Mouse (Mus musculus) embryonic stem cell, embryonic (primary cell): ENCODE results near the gene Myzap.
"Not testable (repeated sequence)": the region's sequence is repeated elsewhere in the genome, so short reads cannot be mapped to it uniquely, and the experiment has no call there.

ENCODE experiments used
- CTCF ChIA-PET, 4 experiments: fragments of 300-600 bp in 2 of 4; fragments of 350-600 bp in 2 of 4; sonication (Branson Sonifier 250); formaldehyde crosslinking; loops; one replicate each; lab custom pipeline; 2022; ENCODE audit warnings: inconsistent platforms in 2 of 4; lab: Charles Lee
- POLR2A ChIA-PET, 4 experiments: fragments of 300-600 bp in 2 of 4; fragments of 350-600 bp in 2 of 4; sonication (Branson Sonifier 250); formaldehyde crosslinking; loops; one replicate each; lab custom pipeline; 2022; ENCODE audit warnings: antibody characterized with exemption in 4 of 4, inconsistent platforms in 1 of 4; lab: Charles Lee

Gene Myzap

DNA sequence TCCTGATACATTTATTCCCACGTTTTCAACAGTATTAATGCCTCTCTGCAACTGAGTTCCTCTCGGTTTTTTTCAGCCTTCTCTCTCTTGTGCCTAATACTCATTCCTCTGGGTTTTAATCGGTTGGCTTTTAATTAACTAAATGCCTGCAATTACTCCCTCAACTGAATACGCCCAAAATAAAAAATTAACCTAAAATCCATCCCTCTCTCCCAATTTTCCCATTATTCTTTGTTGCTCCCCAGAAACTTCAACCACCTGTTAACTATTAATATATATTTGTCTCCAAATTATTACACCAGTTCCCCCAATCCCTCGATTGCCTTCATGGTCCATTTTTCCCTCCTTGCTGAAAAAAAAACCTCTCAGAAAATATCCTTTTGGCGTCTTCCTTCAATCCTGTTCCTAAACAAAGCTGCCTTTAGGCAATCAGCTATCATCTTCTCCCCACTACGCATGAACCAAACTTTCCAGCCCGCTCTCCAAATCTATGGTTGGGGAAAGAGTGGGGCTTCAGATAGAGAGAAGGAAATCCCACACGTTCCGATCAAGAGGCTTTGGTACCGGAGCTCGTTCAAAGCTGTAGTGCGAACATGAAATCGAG is 107.2 kb downstream of the Myzap start:
- ChIA-PET POLR2A (interaction anchor here (0.5 to 2.2 kb wide), 48 partner anchors 8 to 998 kb away, joined by 3 to 52 read pairs (median 4); partner anchors contain the start of genes Myzap (in 1 of the 4) and Tcf12 (in 1 of the 4)), CTCF (interaction anchor here (0.5 to 1.2 kb wide), 7 partner anchors 9 to 1892 kb away, joined by 3 to 5 read pairs (median 3); no protein-coding TSS in a partner anchor)

DNA sequence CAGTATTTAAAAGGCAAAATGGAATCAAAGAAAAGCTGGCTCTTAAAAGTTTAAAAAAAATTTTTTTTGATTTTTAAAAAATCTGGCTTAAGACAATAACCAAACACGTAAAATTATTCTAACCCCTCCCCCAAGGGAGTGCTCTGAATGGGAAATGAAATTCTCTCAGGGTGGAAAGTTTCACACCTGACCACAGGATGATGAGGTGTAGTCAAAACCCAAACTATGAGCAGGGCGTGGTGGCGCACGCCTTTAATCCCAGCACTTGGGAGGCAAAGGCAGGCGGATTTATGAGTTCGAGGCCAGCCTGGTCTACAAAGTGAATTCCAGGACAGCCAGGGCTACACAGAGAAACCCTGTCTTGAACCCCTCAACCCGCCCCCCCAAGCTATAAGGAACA is 108.3 kb downstream of the Myzap start:
- CTCF ChIA-PET: not testable (repeated sequence)
- POLR2A ChIA-PET: interaction anchor here in 2 of 4 experiments (0.7 to 9.5 kb wide), 9 partner anchors 9 to 129 kb away, joined by 3 to 146 read pairs (median 3); no protein-coding TSS in a partner anchor

DNA sequence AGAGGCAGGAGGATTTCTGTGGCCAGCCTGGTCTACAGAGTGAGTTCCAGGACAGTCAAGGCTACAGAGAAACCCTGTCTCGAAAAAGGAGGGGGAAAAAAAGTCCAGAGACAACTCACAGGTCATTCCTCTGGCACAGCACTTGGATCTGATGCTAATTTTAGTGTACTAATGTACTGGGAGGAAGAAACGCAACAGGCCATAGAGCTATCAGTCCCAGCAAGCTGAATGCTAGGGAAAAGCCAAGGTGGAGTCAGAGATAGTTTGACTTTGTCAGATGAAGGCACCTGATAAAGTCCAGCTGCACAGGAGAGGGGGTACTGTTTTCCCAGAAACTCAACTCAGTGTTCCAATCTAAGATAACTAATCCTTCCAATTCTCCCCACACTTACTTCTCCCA is 111.9 kb downstream of the Myzap start:
- CTCF ChIA-PET: interaction anchor here in 1 of 4 experiments (1.8 kb wide), 1 partner anchor 134 kb away, joined by 9 read pairs; no protein-coding TSS in a partner anchor
- POLR2A ChIA-PET: interaction anchor here in 3 of 4 experiments (1.2 to 9.5 kb wide), 7 partner anchors 11 to 119 kb away, joined by 3 to 146 read pairs (median 4); no protein-coding TSS in a partner anchor

DNA sequence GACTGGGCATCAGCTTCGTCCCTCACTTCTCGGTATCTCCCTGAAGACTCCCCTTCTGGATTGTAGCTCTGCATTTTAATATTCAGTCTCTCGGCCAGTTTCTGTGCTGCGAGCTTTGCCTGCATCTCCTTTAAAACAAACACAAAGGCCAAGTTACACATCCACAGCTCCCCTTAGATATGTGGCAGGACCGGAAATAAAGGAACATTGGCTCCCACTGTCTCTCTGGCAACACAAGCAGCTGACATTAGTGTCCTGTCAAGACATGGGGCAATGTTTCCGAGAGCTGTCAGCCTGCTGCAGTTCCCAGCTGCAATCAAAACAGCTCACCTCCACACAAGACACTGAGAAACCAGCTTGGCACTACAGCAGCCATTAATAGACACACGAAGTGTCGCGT is 112.7 kb downstream of the Myzap start:
- ChIA-PET POLR2A (interaction anchor here (0.6 to 9.5 kb wide), 15 partner anchors 9 to 193 kb away, joined by 3 to 146 read pairs (median 4); no protein-coding TSS in a partner anchor), CTCF (interaction anchor here (0.5 to 1.8 kb wide), 6 partner anchors 12 to 135 kb away, joined by 3 to 9 read pairs (median 4); no protein-coding TSS in a partner anchor)

DNA sequence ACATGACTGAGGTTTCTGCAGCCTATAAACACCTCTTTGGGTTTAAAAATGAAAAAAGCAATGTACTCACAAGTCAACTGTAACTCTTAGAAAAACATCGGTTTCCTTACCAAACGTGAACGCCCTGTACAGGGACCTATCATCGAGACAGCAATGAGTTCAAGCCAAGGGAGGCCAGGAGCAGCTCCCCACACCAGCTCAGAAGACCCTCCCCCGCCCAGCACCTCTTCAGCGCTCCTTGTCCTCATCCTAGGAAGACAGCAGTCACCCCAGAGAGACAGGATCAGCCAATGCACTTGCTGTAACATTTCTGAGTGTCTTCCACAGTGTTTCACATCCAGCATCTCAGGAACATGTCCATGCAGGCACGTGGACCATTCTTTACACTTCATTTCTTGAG is 113.6 kb downstream of the Myzap start:
- CTCF ChIA-PET: interaction anchor here in 3 of 4 experiments (0.5 to 1.8 kb wide), 4 partner anchors 10 to 136 kb away, joined by 3 to 9 read pairs (median 4); no protein-coding TSS in a partner anchor
- POLR2A ChIA-PET: interaction anchor here (0.6 to 9.5 kb wide), 17 partner anchors 7 to 312 kb away, joined by 3 to 146 read pairs (median 4); partner anchors contain the start of gene Polr2m (in 1 of the 4)

DNA sequence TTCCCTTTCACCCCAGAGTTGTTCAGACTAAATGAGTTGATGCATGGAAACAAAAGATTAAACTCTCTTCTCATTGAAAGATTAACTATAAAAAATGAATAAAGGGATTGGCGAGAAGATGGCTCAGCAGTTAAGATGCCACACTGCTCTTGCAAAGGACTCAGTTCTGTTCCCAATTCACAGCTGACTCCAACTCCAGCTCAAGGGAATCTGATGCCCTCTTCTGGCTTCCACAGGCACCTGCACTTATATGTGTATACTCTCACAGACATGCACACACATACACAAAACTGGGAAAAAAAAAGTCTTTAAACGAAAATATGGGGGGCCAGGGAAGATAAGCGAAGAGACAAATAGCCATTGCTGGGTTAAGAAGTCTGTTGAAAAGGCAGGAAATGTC is 115.6 kb downstream of the Myzap start:
- ChIA-PET POLR2A (interaction anchor here (0.6 to 9.5 kb wide), 19 partner anchors 9 to 250 kb away, joined by 3 to 146 read pairs (median 5); partner anchors contain the start of gene Polr2m (in 4 of the 4)), CTCF (interaction anchor here (0.6 to 2.1 kb wide), 13 partner anchors 9 to 148 kb away, joined by 3 to 18 read pairs (median 3); partner anchors contain the start of gene Polr2m (in 1 of the 4))

DNA sequence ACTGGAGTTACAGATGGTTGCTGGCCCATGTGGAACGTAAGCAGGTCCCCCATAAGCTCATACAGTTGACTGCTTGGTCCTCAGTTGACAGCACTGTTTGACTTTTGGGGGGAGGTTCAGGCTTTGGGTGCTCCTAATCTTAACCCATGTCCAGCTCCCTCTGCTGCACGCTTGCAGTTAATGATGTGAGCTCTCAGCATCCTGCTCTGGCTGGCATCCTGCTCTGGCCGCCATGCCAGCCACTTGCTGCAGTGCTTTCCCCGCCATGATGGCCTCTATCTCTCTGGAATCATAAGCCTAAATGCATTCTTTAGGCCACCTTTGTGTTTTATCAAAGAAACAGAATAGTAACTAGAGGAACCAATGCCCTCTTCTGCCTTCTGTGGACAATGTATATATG is 116.6 kb downstream of the Myzap start:
- POLR2A ChIA-PET: interaction anchor here in 2 of 4 experiments (0.6 to 9.5 kb wide), 11 partner anchors 9 to 1157 kb away, joined by 3 to 146 read pairs (median 4); partner anchors contain the start of gene Polr2m (in 2 of the 2)

DNA sequence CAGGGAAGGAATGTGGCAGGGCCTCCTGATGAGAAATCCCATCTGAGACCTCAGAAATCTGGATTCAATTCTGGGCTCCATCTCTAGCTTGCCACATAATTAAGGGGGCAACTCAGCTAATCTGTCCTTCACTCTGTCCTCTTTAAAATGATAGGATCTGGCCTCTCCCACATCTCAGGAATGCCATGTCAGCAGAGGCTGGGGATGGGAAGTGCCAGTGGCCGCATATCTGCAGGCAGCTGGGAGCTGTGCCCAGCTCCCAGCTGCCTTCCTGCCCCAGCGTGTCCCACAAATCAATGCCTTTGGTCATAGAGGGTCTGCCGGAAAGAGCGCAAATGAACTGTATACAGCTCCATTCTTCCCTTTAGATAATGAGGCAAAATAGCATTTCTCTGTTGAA is 124.7 kb downstream of the Myzap start:
- ChIA-PET CTCF (interaction anchor here in 1 of 4 experiments (1.2 kb wide), 2 partner anchors 150 to 254 kb away, joined by 3 to 5 read pairs; no protein-coding TSS in a partner anchor), POLR2A (interaction anchor here in 2 of 4 experiments (0.7 to 2.8 kb wide), 2 partner anchors 18 to 301 kb away, joined by 3 to 10 read pairs; partner anchors contain the start of gene Polr2m (in 1 of the 2))

More for the DNA sequence above, 116.6 kb downstream of the Myzap start:
- CTCF ChIA-PET: interaction anchor here (0.6 to 1.6 kb wide), 10 partner anchors 11 to 1104 kb away, joined by 3 to 7 read pairs (median 3); no protein-coding TSS in a partner anchor

DNA sequence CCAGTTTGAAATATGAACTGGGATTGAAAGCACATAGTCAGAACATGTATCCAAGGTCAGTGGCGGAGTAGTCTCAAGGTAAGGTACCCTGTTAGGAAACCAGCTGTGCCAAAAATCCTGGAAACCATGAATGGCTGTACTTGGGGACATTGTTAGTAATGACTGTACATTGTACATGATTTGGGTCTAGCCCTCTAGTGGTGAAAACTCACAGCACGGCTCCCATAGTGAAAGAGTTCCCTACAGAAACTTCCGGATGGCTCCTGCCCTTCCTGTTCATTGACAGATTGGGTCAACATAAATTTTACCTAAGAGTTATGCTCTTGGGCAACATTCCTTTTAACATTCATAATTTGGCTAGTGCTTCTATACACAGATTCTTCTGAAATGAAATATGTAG is 126.0 kb downstream of the Myzap start:
- CTCF ChIA-PET: no interaction called here
- POLR2A ChIA-PET: interaction anchor here in 1 of 4 experiments (0.6 to 1.5 kb wide), 2 partner anchors 18 to 20 kb away, joined by 3 read pairs; partner anchors contain the start of gene Polr2m

DNA sequence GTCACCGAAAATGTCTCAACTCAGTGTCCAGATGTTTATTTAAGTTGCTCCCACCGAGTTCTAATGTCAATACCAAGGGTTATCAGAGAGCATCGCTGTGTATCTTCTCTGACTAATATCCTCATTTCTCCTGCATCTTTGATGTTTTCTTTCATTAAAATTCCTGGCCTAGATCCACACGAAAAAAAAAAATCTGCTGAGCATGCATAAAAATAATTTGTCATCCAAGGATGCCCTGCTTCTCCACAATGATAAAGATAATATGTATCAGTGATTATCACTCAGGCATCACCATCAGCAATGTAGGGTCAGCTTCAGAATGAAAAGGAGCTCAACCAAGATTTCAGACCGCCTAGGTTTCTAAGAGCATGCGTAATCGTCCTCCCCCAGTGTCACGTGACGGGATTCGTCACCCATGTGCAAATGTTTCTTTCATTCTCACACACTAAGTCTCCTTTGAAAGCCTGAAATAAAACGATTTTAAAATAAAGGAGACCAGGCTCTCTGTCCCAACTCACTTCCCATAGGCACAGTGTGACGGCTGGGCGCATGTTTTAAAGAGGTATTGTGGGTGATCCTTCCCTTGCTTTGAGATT is 129.0 kb downstream of the Myzap start:
- ChIA-PET CTCF (interaction anchor here in 2 of 4 experiments (0.6 to 1.7 kb wide), 2 partner anchors 16 to 93 kb away, joined by 3 to 6 read pairs; no protein-coding TSS in a partner anchor), POLR2A (interaction anchor here in 2 of 4 experiments (2.2 to 2.5 kb wide), 3 partner anchors 14 to 23 kb away, joined by 5 to 10 read pairs (median 9); partner anchors contain the start of gene Polr2m (in 1 of the 2))

DNA sequence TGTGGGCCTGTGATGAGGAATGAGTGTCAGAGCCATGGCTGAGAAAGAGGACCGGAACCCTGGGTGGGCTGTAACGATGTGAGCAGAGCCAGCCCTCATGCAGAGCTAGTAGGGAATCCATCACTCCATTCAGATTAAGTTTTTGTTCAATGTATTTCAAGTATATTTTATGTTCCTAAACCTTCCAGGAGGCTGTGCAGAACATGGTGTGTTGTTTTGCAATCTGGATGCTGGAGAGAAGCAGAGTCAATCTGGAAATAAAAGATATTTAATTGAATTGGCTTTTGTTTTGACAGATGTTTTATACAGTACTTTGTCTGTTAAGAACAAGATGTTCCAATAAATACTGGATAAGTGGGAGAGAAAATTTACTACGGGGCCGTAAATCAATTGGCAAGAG is 135.4 kb downstream of the Myzap start:
- ChIA-PET CTCF (no interaction called here), POLR2A (no interaction called here)
